Mouse (Mus musculus) hindbrain, embryonic 16.5 days (tissue): ENCODE data around the gene Col20a1. TPM values are rescaled to one million over a fixed set of nuclear protein-coding genes. Genes with fewer than 3 reads are reported as not detected.
A peak's percentile ranks its signal among the peaks of the same experiment; 100 is the strongest.

Experiments used
- ATAC-seq: fragments of 200-750 bp; cut with Nextera tagmentation; 2 replicates; pipeline ENCODE4 v1.8.0; 2017; ENCODE audit warnings: moderate TSS enrichment, moderate library complexity
- H3K27ac ChIP-seq: fragments of 300-500 bp; sonication (generic); 2 replicates; pipeline ENCODE4 v1.5.1; 2014; ENCODE audit warnings: low read depth, mild to moderate bottlenecking, control low read depth, low read length, moderate library complexity
- H3K27me3 ChIP-seq: fragments of 300-500 bp; sonication (generic); replicated peaks from 2 replicates; pipeline ENCODE4 v1.6.1; 2014; ENCODE audit warnings: low read length; ENCODE audit not compliant: control insufficient read depth, insufficient read depth
- H3K36me3 ChIP-seq: fragments of 300-500 bp; sonication (generic); 2 replicates; pipeline ENCODE4 v1.6.1; 2014; ENCODE audit warnings: mild to moderate bottlenecking, low read length, moderate library complexity, mixed read lengths; ENCODE audit not compliant: control insufficient read depth, insufficient read depth
- H3K4me1 ChIP-seq: fragments of 300-500 bp; sonication (generic); 2 replicates; pipeline ENCODE4 v1.6.1; 2014; ENCODE audit warnings: low read depth, low read length; ENCODE audit not compliant: control insufficient read depth, insufficient read depth
- H3K4me2 ChIP-seq: fragments of 300-500 bp; sonication (generic); 2 replicates; pipeline ENCODE4 v1.6.1; 2014; ENCODE audit warnings: mild to moderate bottlenecking, low read length, control low read depth, moderate library complexity
- H3K4me3 ChIP-seq: fragments of 300-500 bp; sonication (generic); 2 replicates; pipeline ENCODE4 v1.5.1; 2014; ENCODE audit warnings: mild to moderate bottlenecking, low read length, control low read depth, moderate library complexity
- H3K9ac ChIP-seq: fragments of 300-500 bp; sonication (generic); 2 replicates; pipeline ENCODE4 v1.6.1; 2014; ENCODE audit warnings: low read depth, mild to moderate bottlenecking, control low read depth, low read length, moderate library complexity
- H3K9me3 ChIP-seq: fragments of 300-500 bp; sonication (generic); 2 replicates; pipeline ENCODE4 v1.6.1; 2014; ENCODE audit warnings: mild to moderate bottlenecking, low read length, moderate library complexity; ENCODE audit not compliant: control insufficient read depth
- WGBS: fragments of 180-500 bp; shearing (Covaris S2); extraction: QIAGEN DNeasy Blood & Tissue Kit; methylation state at CpG from one replicate; pipeline ENCODE4 v1.1.7; 2014; 5-methylcytosine and 5-hydroxymethylcytosine counted together
- polyA plus RNA-seq: library from polyadenylated mRNA; unstranded; fragments of >200 nt; fragmentation: Nextera tagmentation; extraction: Ambion mirVana; gene quantifications from 2 replicates; pipeline ENCODE4 v1.2.1, GENCODE M21; 2015

Gene Col20a1
- polyA plus RNA-seq, 1 experiment from 2014 or later: 0.04 TPM

DNA sequence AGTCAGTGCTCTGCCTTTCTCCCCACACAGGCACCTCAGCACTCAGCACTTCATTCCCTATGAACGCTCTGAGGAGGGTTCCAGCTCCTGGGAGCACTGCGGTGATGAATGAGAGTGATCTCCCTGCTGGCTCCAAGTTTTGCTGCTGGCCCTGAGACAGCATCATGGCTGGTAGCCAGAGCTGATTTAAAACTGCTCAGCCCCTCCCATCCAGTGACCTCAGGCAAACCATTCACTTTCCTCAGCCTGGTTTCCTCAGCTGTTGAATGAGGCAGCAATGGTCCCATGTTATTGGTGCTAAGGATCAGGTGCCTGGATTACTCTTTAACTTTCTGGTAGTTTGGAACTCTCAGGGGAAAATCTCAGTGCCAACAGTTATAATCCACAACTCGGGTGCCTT, 57.1 kb downstream of the Col20a1 start, which contains the start of gene Chrna4:
Gene Chrna4 (minus strand): TSS at position 110 of the 400 bp plus-strand sequence.
- WGBS: 30% methylated on average over 3 of the region's 3 CpGs
- Histone ChIP-seq H3K4me1 (peaks cover 26% of the 10 kb centered on the region), H3K27ac (peak within 1 kb of the TSS; percentile 1; the same call in 1 of the 2 replicates), H3K4me2 (no peak within 1 kb of the TSS), H3K27me3 (no peaks in the 10 kb centered on the region), H3K9ac (no peak within 1 kb of the TSS), H3K36me3 (no peaks in the 10 kb centered on the region), H3K9me3 (no peaks in the 10 kb centered on the region), H3K4me3 (no peak within 1 kb of the TSS)
- no peak for ATAC-seq

DNA sequence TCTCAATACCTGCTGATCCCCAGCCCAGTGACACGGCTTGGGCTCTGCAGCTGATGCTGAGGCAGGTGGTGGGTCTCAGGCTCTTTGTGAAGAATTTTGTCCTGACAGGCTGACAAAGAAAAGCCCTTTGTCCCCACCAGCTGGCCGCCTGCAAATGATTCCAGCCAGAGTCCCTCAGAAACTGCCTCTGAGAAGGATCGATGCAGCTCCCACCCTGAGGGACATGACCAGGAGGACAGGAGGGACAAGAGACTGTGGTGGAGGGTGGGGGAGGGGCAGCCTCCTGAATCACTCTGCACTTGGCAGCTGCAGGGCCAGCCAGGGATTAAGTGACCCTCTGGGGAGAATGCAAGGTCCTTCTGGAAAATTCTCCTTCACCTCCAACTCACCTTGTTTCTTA, 57.7 kb downstream of the Col20a1 start:
- H3K9me3 ChIP-seq: no peaks in the 10 kb centered on the region
- ATAC-seq: no peak
- no peak overlapping the region for H3K27ac ChIP-seq
- no peaks in the 10 kb centered on the region for H3K27me3 ChIP-seq
- WGBS: 2% methylated on average over 3 of the region's 3 CpGs
- H3K36me3 ChIP-seq: no peaks in the 10 kb centered on the region
- peaks cover 26% of the 10 kb centered on the region for H3K4me1 ChIP-seq
- no peak overlapping the region for H3K4me2 ChIP-seq
- no peak overlapping the region for H3K9ac ChIP-seq
- H3K4me3 ChIP-seq: no peak overlapping the region

DNA sequence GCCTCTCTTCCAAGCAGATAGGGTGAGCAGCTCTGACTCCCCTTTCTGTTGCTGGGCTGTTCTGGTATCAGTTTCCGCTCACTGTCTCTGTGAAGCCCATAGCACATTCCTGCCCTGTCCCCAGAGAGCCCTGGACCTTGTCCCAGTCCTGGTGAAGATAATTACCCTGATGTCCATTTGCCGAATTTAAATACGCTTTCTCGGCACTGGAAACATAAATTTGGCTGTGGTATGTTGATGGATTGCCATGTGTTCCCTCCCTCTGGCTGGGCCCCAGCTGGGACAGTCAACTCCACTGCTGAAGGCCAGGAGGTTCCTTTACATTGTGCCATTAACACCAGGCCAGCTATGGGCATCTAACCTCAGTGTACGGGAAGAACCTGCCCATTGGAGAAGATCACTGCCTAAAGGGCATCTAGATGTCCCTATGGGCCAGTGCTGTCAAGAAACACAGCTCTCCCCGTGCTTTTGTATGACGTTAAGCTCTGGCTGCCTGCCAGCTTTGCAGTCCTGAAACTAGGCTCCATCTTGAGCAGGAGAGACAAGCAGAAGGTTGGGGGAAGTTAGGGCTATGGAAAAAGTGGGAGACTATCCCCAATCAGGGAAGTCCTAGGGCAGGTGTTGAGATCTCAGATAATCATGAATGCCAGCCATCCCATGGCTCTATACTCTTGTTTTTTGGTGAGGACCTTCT, 62.1 kb downstream of the Col20a1 start:
- H3K4me3 ChIP-seq: no peak overlapping the region
- no peaks in the 10 kb centered on the region for H3K27me3 ChIP-seq
- ATAC-seq: no peak
- H3K27ac ChIP-seq: no peak overlapping the region
- no peaks in the 10 kb centered on the region for H3K36me3 ChIP-seq
- no peaks in the 10 kb centered on the region for H3K9me3 ChIP-seq
- no peak overlapping the region for H3K4me2 ChIP-seq
- WGBS: 33% methylated on average over 7 of the region's 7 CpGs
- H3K4me1 ChIP-seq: peaks cover 3% of the 10 kb centered on the region; the same call in 1 of the 2 replicates
- H3K9ac ChIP-seq: no peak overlapping the region

DNA sequence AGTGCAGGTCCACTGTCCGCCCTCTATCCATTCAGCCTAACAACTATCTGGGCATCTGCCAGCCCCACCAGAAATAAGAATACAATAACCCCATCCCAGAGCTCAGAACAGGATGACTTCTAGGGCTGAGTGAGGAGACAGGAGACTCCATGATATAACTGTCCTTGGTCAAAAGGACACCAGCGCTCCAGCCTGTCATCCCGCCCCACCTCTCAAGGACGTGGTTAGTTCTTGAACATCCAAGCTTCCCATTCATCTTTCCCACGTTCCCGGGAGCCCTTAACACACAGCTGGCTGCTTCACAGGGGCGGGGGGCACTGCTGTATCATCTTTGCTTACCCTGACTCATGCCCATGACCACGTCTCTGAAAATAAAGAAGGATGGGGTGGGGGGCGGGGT, 62.7 kb downstream of the Col20a1 start:
- no peak overlapping the region for H3K4me3 ChIP-seq
- H3K27me3 ChIP-seq: no peaks in the 10 kb centered on the region
- WGBS: 79% methylated on average over 9 of the region's 9 CpGs
- 0 out of 2 replicates have a peak, but pooled peaks cover 2% of the 10 kb centered on the region for H3K4me1 ChIP-seq
- H3K36me3 ChIP-seq: no peaks in the 10 kb centered on the region
- no peaks in the 10 kb centered on the region for H3K9me3 ChIP-seq
- no peak overlapping the region for H3K4me2 ChIP-seq
- H3K27ac ChIP-seq: no peak overlapping the region
- no peak for ATAC-seq
- no peak overlapping the region for H3K9ac ChIP-seq

DNA sequence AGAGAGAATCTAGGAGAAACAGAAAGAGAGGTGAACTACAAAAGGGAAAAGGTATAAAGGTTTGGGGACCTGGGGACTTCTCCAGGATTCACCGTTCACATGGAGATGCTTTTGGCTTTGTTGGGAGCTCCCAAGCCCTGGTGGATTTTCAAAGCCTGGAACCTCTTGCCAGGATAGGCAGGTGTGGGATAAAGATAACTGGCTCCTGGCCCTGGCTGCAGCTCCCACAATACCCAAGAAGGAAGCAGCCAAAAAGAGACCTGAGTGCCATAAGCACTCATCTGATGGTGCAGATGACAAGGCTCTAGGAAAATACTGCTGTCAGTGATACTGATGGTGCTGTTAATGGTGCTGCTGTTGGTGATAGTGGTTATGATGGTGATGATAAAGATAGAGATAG, 65.8 kb downstream of the Col20a1 start:
- no peak for ATAC-seq
- no peak overlapping the region for H3K4me2 ChIP-seq
- no peak overlapping the region for H3K9ac ChIP-seq
- H3K27me3 ChIP-seq: no peaks in the 10 kb centered on the region
- H3K4me3 ChIP-seq: no peak overlapping the region
- H3K27ac ChIP-seq: no peak overlapping the region
- no peaks in the 10 kb centered on the region for H3K4me1 ChIP-seq
- 63% methylated on average over 1 of the region's 1 CpGs for WGBS
- no peaks in the 10 kb centered on the region for H3K9me3 ChIP-seq
- H3K36me3 ChIP-seq: no peaks in the 10 kb centered on the region

DNA sequence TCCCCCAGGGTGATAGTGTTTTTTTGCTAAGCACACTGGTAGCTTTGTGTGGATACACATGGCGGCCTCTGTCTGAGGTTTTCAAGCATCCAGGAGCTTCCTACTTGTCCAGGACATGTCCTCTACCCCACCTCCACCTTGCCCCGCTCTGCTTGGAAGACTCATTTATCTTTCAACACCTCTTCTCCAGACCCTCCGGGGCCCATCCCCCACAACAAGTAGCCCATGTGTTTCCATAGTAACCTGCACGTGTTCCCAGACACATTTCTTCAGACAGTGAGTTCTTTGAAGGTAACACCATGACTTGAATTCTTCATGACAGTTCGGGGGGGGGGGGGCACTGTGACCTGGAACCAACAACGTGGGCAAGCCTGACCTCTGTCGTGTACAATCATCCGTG, 71.0 kb downstream of the Col20a1 start:
- no peak overlapping the region for H3K27ac ChIP-seq
- no peak overlapping the region for H3K4me2 ChIP-seq
- no peaks in the 10 kb centered on the region for H3K9me3 ChIP-seq
- ATAC-seq: 0 out of 2 replicates have a peak, but pooled peaks have one; percentile 37
- H3K9ac ChIP-seq: no peak overlapping the region
- no peaks in the 10 kb centered on the region for H3K27me3 ChIP-seq
- H3K4me3 ChIP-seq: no peak overlapping the region
- WGBS: 33% methylated on average over 8 of the region's 8 CpGs
- no peaks in the 10 kb centered on the region for H3K36me3 ChIP-seq
- H3K4me1 ChIP-seq: no peaks in the 10 kb centered on the region

DNA sequence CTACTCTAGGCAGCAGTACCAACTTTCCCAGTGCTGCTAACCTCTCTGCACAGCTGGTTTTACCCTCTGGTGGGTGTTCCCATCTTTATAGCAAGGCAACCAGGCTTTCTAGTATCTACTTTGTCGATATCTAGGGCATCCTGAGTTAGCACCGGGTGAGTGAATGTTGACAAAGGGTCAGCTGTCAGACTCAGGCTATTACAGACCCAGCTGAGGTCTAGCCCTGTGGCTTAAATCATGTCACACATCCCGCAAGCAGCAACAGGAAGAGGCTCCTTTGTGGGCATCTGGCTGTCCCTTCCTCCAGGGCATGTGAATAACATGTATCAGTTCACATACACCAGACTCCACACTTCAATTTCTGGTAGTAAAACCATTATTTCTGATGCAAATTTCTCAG, 71.9 kb downstream of the Col20a1 start:
- no peak for ATAC-seq
- Histone ChIP-seq H3K4me1 (no peaks in the 10 kb centered on the region), H3K27me3 (no peaks in the 10 kb centered on the region), H3K27ac (no peak overlapping the region), H3K4me3 (no peak overlapping the region), H3K4me2 (no peak overlapping the region), H3K9ac (no peak overlapping the region), H3K36me3 (no peaks in the 10 kb centered on the region), H3K9me3 (no peaks in the 10 kb centered on the region)
- 26% methylated on average over 3 of the region's 3 CpGs for WGBS

DNA sequence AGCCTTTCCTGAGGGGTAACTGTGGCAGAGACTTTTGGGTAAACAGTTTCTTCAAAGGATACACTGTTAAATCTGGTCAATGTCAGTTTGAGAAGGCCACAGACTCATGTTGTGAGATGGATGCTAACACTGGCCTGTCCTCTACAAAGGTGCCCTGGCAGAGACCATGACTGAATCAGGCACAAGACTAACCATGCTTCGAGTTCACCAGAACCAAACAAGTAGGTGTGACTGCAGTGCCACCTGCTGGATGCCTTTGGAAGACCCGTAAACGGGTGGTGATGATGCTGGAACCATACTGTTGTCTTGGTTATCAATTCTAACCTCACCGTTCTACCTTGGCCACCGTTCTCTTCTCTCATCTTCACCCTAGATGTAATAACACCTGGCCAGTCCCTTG, 73.8 kb downstream of the Col20a1 start:
- no peaks in the 10 kb centered on the region for H3K27me3 ChIP-seq
- ATAC-seq: peak; percentile 77

DNA sequence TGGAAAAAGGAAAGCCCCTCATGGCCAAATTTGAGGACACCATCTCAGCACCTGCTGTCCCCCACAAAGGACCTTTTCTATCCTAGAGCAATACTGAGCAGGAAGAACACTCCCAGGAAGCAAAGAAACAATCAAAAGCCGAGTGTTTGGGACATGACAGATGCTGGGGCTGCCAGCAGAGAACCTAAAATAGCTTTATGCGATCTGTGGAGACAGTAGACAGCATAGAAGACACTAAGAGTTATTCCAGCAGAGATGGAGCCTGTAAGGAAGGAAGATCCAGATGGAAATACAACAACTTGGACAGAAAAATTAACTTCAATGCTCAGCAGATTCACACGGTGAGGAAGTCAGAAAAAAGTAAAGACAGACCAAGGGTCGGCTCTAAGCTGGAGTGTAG, 79.5 kb downstream of the Col20a1 start:
- Histone ChIP-seq H3K4me2 (no peak overlapping the region), H3K27me3 (no peaks in the 10 kb centered on the region), H3K27ac (no peak overlapping the region), H3K9ac (no peak overlapping the region), H3K4me1 (no peaks in the 10 kb centered on the region), H3K9me3 (no peaks in the 10 kb centered on the region), H3K4me3 (no peak overlapping the region), H3K36me3 (no peaks in the 10 kb centered on the region)
- 57% methylated on average over 4 of the region's 4 CpGs for WGBS
- ATAC-seq: no peak

More for the DNA sequence above, 73.8 kb downstream of the Col20a1 start:
- Histone ChIP-seq H3K36me3 (no peaks in the 10 kb centered on the region), H3K4me2 (no peak overlapping the region), H3K9me3 (no peaks in the 10 kb centered on the region), H3K4me3 (no peak overlapping the region), H3K9ac (no peak overlapping the region), H3K4me1 (no peaks in the 10 kb centered on the region), H3K27ac (no peak overlapping the region)
- 20% methylated on average over 5 of the region's 5 CpGs for WGBS
